Mouse (Mus musculus): ENCODE results near the gene Tm9sf3.
A peak's percentile ranks its signal among the peaks of the same experiment; 100 is the strongest.

DNA sequence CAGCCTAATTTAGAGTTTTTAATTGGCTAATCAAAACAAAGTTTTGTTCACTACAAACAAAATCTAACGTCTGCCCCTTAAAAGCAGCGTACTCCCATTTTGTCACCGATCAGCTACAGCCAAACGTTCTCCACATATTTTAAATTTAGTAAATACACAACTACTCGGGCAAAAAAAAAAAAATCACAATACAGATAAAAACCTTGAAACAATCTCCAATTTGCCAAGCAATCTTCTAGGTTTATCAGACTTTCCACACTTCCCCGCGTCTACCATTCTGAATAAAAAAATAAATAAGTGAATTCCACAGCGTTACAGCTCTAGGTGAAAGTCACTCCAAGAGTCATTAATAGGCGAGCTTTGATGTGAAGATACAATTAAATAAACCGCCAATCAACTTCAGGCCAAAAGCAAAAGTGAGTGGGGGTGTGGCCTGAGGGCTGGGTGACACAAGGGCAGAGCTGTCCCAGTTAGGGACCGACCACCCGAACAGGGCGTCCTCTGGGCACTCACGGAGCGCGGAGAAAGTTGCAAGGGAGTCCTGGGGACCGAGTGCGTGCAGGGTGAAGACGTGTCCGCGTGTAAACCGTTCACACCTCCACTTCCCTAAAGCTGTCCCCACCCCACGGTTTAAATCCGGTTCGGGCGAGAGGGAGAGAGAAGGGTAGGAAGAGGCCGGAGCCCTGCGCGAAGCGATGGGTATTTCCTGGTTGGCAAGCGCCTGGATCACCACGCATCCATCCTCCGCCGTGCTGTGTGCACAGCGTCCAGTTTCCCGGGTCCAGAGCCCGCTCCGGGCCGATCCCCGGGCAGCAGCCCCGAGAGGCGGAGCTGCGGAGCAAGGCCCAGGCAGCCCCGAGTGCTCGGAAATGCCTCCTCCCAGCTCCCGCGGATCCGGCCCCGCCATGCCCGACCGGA, 826 bp downstream of the Tm9sf3 start:
- TF ChIP-seq POLR2A (IDR thresholded peaks at IDR 0.05; ENCODE audit: low read depth, low read length) (peak; percentile 60; the same call in 1 of the 2 replicates), CTCF (IDR thresholded peaks at IDR 0.05; ENCODE audit: extremely low read depth, insufficient read length, insufficient replicate concordance, low read depth, low read length) (no peak)

All from small intestine, adult 2 months (tissue).